In genomic region chr15:25796353-25796752, GRCm38 (mm10) we compare ENCODE assay signal across 8 mouse cellular contexts. TPM values are rescaled to one million over a fixed set of nuclear protein-coding genes. Genes with fewer than 3 reads are reported as not detected.
A peak's percentile ranks its signal among the peaks of the same experiment; 100 is the strongest.
DNase-seq lines count a peak whose midpoint lies in the region; TF ChIP-seq lines count a peak whose summit lies in the region.
"Had no signal": no experiment of that assay in that cellular context is flagged by ENCODE, and none has a peak within 500 bp of the region (broad histone marks: within the 10 kb centered on the region; RNA-seq: fewer than 3 reads in every experiment).

No protein-coding gene starts in this region.

- no peak overlapping the region for H3K9ac ChIP-seq in ES-E14 (ENCODE audit: insufficient read depth, low read depth, low read length, poor library complexity, severe bottlenecking)

- DNase-seq in left cerebral cortex, postnatal 4 days = peak; percentile 45
- no peak for DNase-seq in left cerebral cortex, adult 9 months (ENCODE audit: low spot score in 2 of 2)
- peak; percentile 70 for DNase-seq in ES-E14 (ENCODE audit: low read depth, low spot score)
- DNase-seq in c-Kit-positive CD71-positive TER-119-positive erythroid progenitor cells, embryonic 14.5 days (ENCODE audit: low spot score) = peak; percentile 23
- DNase-seq in natural killer cell, adult 2 months (ENCODE audit: low spot score in 2 of 2) = peak; percentile 11 to 30
- no peak for DNase-seq in neural tube, embryonic 10.5 days (ENCODE audit: extremely low spot score, low spot score)
- DNase-seq in right cerebral cortex, adult 18-20 months = no peak

- intact Hi-C loops in left cerebral cortex, postnatal 4 days (cut with DNase I) = no loop called here

- in situ Hi-C loops in ES-E14 (cut with MboI; ENCODE audit: low sequenced_read_pairs in 2 of 2, unreplicated experiment in 2 of 2) = no loop called here

- H3K36me3 ChIP-seq in ES-E14 (ENCODE audit: control insufficient read depth, insufficient read depth, low read length, poor library complexity, severe bottlenecking) = peaks cover 76% of the 10 kb centered on the region

- no peak overlapping the region for H3K27ac ChIP-seq in ES-E14 (ENCODE audit: insufficient read depth, low read depth, low read length, poor library complexity, severe bottlenecking)

- H3K4me3 ChIP-seq in ES-E14 (ENCODE audit: insufficient read depth in 1 of 2, low read depth in 1 of 2, low read length in 2 of 2, poor library complexity in 1 of 2, severe bottlenecking in 1 of 2) = no peak overlapping the region
- H3K4me3 ChIP-seq: megakaryocyte, embryonic 14.5 days had no signal

- no peaks in the 10 kb centered on the region for H3K9me3 ChIP-seq in ES-E14 (ENCODE audit: control insufficient read depth, insufficient read depth, low read depth, low read length)
- H3K9me3 ChIP-seq: megakaryocyte, embryonic 14.5 days had no signal

- peaks cover 0 to 2% of the 10 kb centered on the region in 2 experiments; a peak in 1 of 4 replicates for H3K4me1 ChIP-seq in ES-E14 (ENCODE audit: control insufficient read depth in 2 of 2, insufficient read depth in 2 of 2, low read length in 2 of 2, poor library complexity in 1 of 2)

TF ChIP-seq in ES-E14, 5 proteins besides CTCF, POLR2A, EP300 and RAD21:
- peak; percentile 45; the same call in 1 of the 2 replicates for TF ChIP-seq HCFC1 (IDR thresholded peaks at IDR 0.05; ENCODE audit: borderline replicate concordance, insufficient read depth, low read length)
- no peak for TF ChIP-seq CHD2 (IDR thresholded peaks at IDR 0.05; ENCODE audit: low read depth, low read length)
- peak; percentile 62; the same call in 1 of the 2 replicates for TF ChIP-seq ZNF384 (IDR thresholded peaks at IDR 0.05; ENCODE audit: low read depth, low read length)
- no peak for TF ChIP-seq MAFK (IDR thresholded peaks at IDR 0.05; ENCODE audit: insufficient read depth, low read depth, low read length)
- TF ChIP-seq ZC3H11A (IDR thresholded peaks at IDR 0.05; ENCODE audit: borderline replicate concordance, low read depth, low read length) = peak; percentile 81
TF ChIP-seq in ES-E14: peak in this region for 3.

RNA-seq across cellular contexts. Expression of gene Retreg1, which starts 46.6 kb away (rescaled TPM):
- 10 to 100 TPM; 28.7 to 30.2 TPM for total RNA-seq in left cerebral cortex, postnatal 4 days (2021)
- 5.8 and 7.1 TPM in 2 replicates for total RNA-seq in ES-E14 (2012; rRNA removed)

Comparison
In these comparisons a context has a peak if more than half of its experiments do, and no peak if none do; other contexts are left out.
1. DNase-seq: peak in left cerebral cortex, postnatal 4 days (single experiment), ES-E14 (single experiment), c-Kit-positive CD71-positive TER-119-positive erythroid progenitor cells, embryonic 14.5 days (single experiment) and natural killer cell, adult 2 months (2 of 2); none in left cerebral cortex, adult 9 months (0 of 2), neural tube, embryonic 10.5 days (single experiment) and right cerebral cortex, adult 18-20 months (single experiment).